Mouse (Mus musculus) E14TG2a.4 (cell line): ENCODE results near the gene Fcgr1.

ENCODE experiments used
- CTCF ChIP-seq: conservative IDR thresholded peaks from 2 replicates; pipeline ENCODE4 v1.5.1; 2014; ENCODE audit warnings: low read length
- NANOG ChIP-seq: IDR thresholded peaks from 2 replicates; pipeline ENCODE4 v1.6.1; 2014; ENCODE audit warnings: borderline replicate concordance, low read length, mixed read lengths
- POU5F1 ChIP-seq: IDR thresholded peaks from 2 replicates; pipeline ENCODE4 v1.6.1; 2014; ENCODE audit warnings: low read length, borderline replicate concordance

DNA sequence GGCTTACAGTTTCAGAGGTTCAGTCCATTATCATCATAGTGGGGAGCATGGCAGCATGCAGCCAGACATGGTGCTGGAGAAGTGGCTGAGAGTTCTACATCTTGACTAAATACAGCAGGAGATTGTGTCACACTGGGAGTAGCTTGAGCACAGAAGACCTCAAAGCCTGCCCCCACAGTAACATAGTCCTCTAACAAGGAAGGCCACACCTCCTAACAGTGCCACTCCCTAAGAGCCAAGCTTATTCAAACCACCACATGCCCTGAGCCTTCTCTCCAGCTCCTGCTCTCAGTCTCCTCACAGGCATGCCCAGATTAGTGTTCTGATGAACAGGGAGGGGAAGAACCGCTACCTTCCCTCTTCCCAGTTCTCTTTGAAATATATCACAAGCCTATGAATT lies 42.9 kb upstream of the Fcgr1 start:
- TF ChIP-seq CTCF, result no peak
- TF ChIP-seq NANOG, result no peak
- no peak for TF ChIP-seq POU5F1
